Mouse (Mus musculus): Measurements from ENCODE around the gene Cep131. TPM values are rescaled to one million over a fixed set of nuclear protein-coding genes. Genes with fewer than 3 reads are reported as not detected.

The Cep131 gene
- polyA plus RNA-seq, 1 experiment from 2014 or later, result 6.3 TPM

DNA sequence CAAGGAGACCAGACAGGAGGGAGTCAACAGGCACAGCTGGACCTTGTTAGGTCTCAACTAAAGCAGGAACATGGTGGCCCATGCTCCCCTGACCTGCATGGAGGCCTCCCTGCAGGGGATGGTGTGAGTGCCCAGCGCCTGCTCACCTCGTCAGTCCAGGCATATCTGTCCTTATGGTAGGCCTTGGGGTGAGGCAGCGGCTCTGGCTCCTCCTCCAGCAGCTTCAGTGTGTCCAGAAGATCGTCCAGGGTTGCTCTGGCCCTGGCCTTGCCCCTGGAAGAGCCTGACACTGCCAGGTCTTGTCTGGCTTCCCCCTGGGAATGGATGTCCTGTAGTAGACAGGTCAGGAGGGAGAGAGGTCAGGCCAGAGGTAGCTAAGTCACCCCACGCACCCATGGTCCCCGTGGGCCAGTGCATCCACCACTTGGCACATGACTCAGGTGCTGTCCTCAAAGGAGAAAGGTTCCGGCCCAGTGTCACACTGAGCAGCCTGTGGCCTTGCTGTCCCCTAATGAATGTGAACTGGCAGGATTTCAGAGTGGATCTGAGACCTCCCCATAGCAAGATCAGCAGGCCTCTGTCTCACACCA lies 14.8 kb downstream of the Cep131 start:
- H3K36me3 ChIP-seq (ENCODE audit: control insufficient read depth, insufficient read depth, low read length), result peaks cover 27% of the 10 kb centered on the region
- TF ChIP-seq EP300 (optimal IDR thresholded peaks at IDR 0.05), result no peak
- TF ChIP-seq CTCF (IDR thresholded peaks at IDR 0.05; ENCODE audit: low read depth), result no peak

DNA sequence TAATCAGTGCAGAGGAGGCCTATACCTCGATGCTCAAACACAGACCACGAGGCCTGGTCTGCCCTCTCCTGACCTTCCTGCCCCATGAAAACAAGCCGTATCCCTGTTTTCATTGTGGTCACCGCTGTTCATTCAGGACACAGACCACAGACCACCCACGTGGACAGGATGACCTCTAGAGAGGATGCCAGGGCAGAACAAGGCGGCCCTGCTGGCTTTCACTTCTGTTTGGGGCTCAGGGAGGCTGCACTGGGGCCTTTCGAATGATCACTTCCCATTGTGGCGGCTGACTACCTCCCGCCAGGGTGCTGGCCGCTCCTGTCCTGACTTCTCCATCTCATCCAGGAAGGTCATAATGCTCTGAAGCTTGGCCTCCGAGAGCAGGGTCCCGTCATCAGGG lies 15.6 kb downstream of the Cep131 start:
- 67% methylated on average over 12 of the region's 12 CpGs for WGBS
- Histone ChIP-seq H3K9ac (ENCODE audit: low read length) (0 out of 2 replicates have a peak overlapping the region, but pooled peaks have one; percentile 4), H3K36me3 (ENCODE audit: control insufficient read depth, insufficient read depth, low read length) (peaks cover 23% of the 10 kb centered on the region)

More for the DNA sequence above, 14.8 kb downstream of the Cep131 start:
- Histone ChIP-seq H3K9me3 (ENCODE audit: control insufficient read depth, low read length) (no peaks in the 10 kb centered on the region), H3K4me2 (replicated peaks; ENCODE audit: low read depth) (no peak overlapping the region), H3K27ac (replicated peaks) (no peak overlapping the region), H3K4me1 (replicated peaks; ENCODE audit: control insufficient read depth, insufficient read depth) (no peaks in the 10 kb centered on the region), H3K4me3 (ENCODE audit: low read depth, low read length) (no peak overlapping the region), H3K27me3 (ENCODE audit: control insufficient read depth, insufficient read depth, low read length) (no peaks in the 10 kb centered on the region), H3K9ac (ENCODE audit: low read length) (no peak overlapping the region)
- no peak for ATAC-seq (ENCODE audit: low FRiP score, low TSS enrichment)
- 82% methylated on average over 7 of the region's 7 CpGs for WGBS
- DNase-seq (ENCODE audit: low spot score), result no peak

DNA sequence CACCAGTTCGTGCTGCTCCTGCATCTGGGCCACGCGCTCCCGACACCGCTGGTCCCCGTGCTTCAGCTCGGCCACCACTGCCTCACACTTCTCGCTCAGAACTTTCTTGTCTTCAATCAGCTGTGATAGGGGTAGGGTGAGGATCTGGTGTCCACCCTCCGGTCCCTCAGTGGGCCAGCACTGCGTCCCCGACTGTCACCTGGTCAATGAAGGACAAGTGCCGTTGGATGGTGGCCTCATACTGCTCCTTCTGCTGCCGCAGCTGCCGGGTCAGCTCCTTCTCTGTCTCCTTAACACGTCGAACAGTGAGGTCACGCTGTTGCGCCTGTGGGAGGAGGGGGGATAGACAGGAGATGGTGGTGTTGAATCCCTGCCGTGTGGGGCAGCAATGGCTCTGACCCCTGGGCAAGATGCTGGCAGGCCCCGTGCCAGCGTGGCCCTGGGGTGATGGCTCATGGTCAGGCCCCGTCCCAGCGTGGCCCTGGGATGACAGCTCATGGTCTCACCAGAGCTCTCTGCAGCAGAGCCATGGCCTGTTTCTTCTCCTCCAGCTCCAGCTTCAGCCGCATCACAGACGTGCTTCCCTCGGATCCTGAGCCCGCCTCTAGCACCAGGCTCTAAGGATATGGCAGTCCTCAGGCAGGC lies 16.2 kb downstream of the Cep131 start:
- H3K4me3 ChIP-seq (ENCODE audit: low read depth, low read length), result no peak overlapping the region
- H3K27me3 ChIP-seq (ENCODE audit: control insufficient read depth, insufficient read depth, low read length), result no peaks in the 10 kb centered on the region
- H3K4me2 ChIP-seq (replicated peaks; ENCODE audit: low read depth), result no peak overlapping the region
- no peak overlapping the region for H3K27ac ChIP-seq (replicated peaks)
- H3K9ac ChIP-seq (ENCODE audit: low read length), result no peak overlapping the region
- no peak for DNase-seq (ENCODE audit: low spot score)
- 91% methylated on average over 27 of the region's 27 CpGs for WGBS
- peaks cover 18% of the 10 kb centered on the region for H3K36me3 ChIP-seq (ENCODE audit: control insufficient read depth, insufficient read depth, low read length)
- TF ChIP-seq EP300 (optimal IDR thresholded peaks at IDR 0.05) (no peak), CTCF (IDR thresholded peaks at IDR 0.05; ENCODE audit: low read depth) (no peak)
- H3K9me3 ChIP-seq (ENCODE audit: control insufficient read depth, low read length), result no peaks in the 10 kb centered on the region
- H3K4me1 ChIP-seq (replicated peaks; ENCODE audit: control insufficient read depth, insufficient read depth), result no peaks in the 10 kb centered on the region
- no peak for ATAC-seq (ENCODE audit: low FRiP score, low TSS enrichment)

More for the DNA sequence above, 15.6 kb downstream of the Cep131 start:
- H3K4me3 ChIP-seq (ENCODE audit: low read depth, low read length), result no peak overlapping the region
- DNase-seq (ENCODE audit: low spot score) (no peak), ATAC-seq (ENCODE audit: low FRiP score, low TSS enrichment) (no peak)
- H3K27ac ChIP-seq (replicated peaks), result no peak overlapping the region
- H3K9me3 ChIP-seq (ENCODE audit: control insufficient read depth, low read length), result no peaks in the 10 kb centered on the region
- TF ChIP-seq EP300 (optimal IDR thresholded peaks at IDR 0.05) (no peak), CTCF (IDR thresholded peaks at IDR 0.05; ENCODE audit: low read depth) (no peak)
- H3K27me3 ChIP-seq (ENCODE audit: control insufficient read depth, insufficient read depth, low read length), result no peaks in the 10 kb centered on the region
- no peak overlapping the region for H3K4me2 ChIP-seq (replicated peaks; ENCODE audit: low read depth)
- H3K4me1 ChIP-seq (replicated peaks; ENCODE audit: control insufficient read depth, insufficient read depth), result no peaks in the 10 kb centered on the region

DNA sequence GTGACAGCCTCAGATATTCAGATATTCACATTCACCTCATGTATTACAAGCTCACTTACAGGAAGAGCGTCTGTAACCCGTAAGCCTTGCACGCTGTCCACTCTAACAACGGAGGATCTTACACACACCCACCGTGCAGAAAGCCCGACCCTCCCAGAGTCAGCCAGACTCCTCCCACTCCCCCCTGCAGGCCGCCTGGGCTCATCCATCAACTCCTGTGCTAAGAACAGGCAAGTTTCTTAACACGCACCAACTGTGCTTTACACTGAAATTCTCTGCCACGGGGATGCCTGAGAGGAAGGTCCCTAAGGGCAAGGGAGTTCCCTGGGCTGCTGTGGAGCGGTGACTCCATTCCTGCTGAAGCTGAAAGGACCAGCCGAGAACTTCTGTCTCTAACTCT lies 17.4 kb downstream of the Cep131 start:
- H3K4me3 ChIP-seq (ENCODE audit: low read depth, low read length), result no peak overlapping the region
- no peak overlapping the region for H3K9ac ChIP-seq (ENCODE audit: low read length)
- no peaks in the 10 kb centered on the region for H3K9me3 ChIP-seq (ENCODE audit: control insufficient read depth, low read length)
- no peaks in the 10 kb centered on the region for H3K4me1 ChIP-seq (replicated peaks; ENCODE audit: control insufficient read depth, insufficient read depth)
- H3K36me3 ChIP-seq (ENCODE audit: control insufficient read depth, insufficient read depth, low read length), result peaks cover 17% of the 10 kb centered on the region
- no peak for ATAC-seq (ENCODE audit: low FRiP score, low TSS enrichment)
- no peak overlapping the region for H3K27ac ChIP-seq (replicated peaks)
- TF ChIP-seq EP300 (optimal IDR thresholded peaks at IDR 0.05) (no peak), CTCF (IDR thresholded peaks at IDR 0.05; ENCODE audit: low read depth) (no peak)
- DNase-seq (ENCODE audit: low spot score), result no peak
- 33% methylated on average over 11 of the region's 11 CpGs for WGBS
- no peak overlapping the region for H3K4me2 ChIP-seq (replicated peaks; ENCODE audit: low read depth)
- no peaks in the 10 kb centered on the region for H3K27me3 ChIP-seq (ENCODE audit: control insufficient read depth, insufficient read depth, low read length)

DNA sequence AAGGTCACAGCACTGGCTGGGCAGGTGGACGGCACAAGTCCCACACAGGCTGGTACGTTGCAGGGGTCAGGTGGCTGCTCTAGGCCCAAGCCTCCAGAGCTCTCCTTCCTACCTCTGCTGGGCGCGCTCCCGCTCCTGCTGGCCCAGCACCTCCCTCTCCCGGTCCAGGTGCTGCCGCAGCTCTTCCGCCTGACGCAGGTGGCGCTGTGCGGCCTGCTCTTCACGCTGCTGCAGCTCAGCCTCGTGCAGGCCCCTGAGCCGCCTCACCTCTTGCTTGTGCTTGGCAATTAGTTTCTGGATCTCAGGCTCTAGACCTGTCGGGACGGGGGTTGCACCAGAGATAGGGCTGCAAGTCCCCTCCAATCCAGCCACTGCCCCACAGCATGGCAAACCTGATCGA lies 18.8 kb downstream of the Cep131 start:
- Histone ChIP-seq H3K4me2 (replicated peaks; ENCODE audit: low read depth) (no peak overlapping the region), H3K4me1 (replicated peaks; ENCODE audit: control insufficient read depth, insufficient read depth) (no peaks in the 10 kb centered on the region), H3K9me3 (ENCODE audit: control insufficient read depth, low read length) (no peaks in the 10 kb centered on the region), H3K36me3 (ENCODE audit: control insufficient read depth, insufficient read depth, low read length) (peaks cover 17% of the 10 kb centered on the region), H3K27me3 (ENCODE audit: control insufficient read depth, insufficient read depth, low read length) (no peaks in the 10 kb centered on the region), H3K4me3 (ENCODE audit: low read depth, low read length) (no peak overlapping the region), H3K27ac (replicated peaks) (no peak overlapping the region), H3K9ac (ENCODE audit: low read length) (no peak overlapping the region)
- DNase-seq (ENCODE audit: low spot score) (peak; percentile 71), ATAC-seq (ENCODE audit: low FRiP score, low TSS enrichment) (0 out of 2 replicates have a peak, but pooled peaks have one; percentile 15)
- TF ChIP-seq CTCF (IDR thresholded peaks at IDR 0.05; ENCODE audit: low read depth) (peak; percentile 65), EP300 (optimal IDR thresholded peaks at IDR 0.05) (no peak)
- 60% methylated on average over 17 of the region's 17 CpGs for WGBS

DNA sequence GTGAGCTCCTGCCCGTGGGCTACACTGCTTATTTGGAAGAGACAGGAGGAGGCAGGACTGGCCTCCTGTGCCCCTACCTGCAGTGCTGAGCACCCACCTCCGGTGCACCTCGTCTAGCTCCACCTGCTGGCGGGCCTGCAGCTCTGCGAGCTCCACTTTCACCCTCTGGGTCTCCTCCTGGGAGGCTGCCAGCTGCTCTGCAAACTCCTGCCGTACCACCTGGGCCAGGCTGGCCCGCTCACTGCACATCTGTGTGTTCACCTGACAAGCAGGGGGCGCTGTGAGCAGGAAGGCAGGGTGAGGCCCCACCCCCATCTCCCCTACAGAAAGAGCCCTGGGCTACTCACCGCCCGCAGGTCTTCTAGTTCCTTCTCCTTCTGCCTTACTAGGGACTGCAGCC lies 21.3 kb downstream of the Cep131 start:
- no peaks in the 10 kb centered on the region for H3K27me3 ChIP-seq (ENCODE audit: control insufficient read depth, insufficient read depth, low read length)
- H3K27ac ChIP-seq (replicated peaks), result no peak overlapping the region
- DNase-seq (ENCODE audit: low spot score), result peak; percentile 78
- no peak overlapping the region for H3K9ac ChIP-seq (ENCODE audit: low read length)
- H3K4me3 ChIP-seq (ENCODE audit: low read depth, low read length), result no peak overlapping the region
- TF ChIP-seq EP300 (optimal IDR thresholded peaks at IDR 0.05) (no peak), CTCF (IDR thresholded peaks at IDR 0.05; ENCODE audit: low read depth) (peak; percentile 85)
- no peaks in the 10 kb centered on the region for H3K4me1 ChIP-seq (replicated peaks; ENCODE audit: control insufficient read depth, insufficient read depth)
- 0 out of 2 replicates have a peak, but pooled peaks cover 5% of the 10 kb centered on the region for H3K36me3 ChIP-seq (ENCODE audit: control insufficient read depth, insufficient read depth, low read length)
- WGBS, result 37% methylated on average over 10 of the region's 10 CpGs
- ATAC-seq (ENCODE audit: low FRiP score, low TSS enrichment), result peak; percentile 24
- H3K9me3 ChIP-seq (ENCODE audit: control insufficient read depth, low read length), result no peaks in the 10 kb centered on the region
- no peak overlapping the region for H3K4me2 ChIP-seq (replicated peaks; ENCODE audit: low read depth)
